Mouse (Mus musculus) left cerebral cortex, postnatal 4 days (tissue): Measurements from ENCODE around the gene Nxph2. TPM values are rescaled to one million over a fixed set of nuclear protein-coding genes. Genes with fewer than 3 reads are reported as not detected.
"Not testable (repeated sequence)": the region's sequence is repeated elsewhere in the genome, so short reads cannot be mapped to it uniquely, and the experiment has no call there.

Experiments used
- DNase-seq: peaks from one replicate; pipeline ENCODE4 v3.0.0-alpha.2; 2022
- intact Hi-C: fragments of 180-260 bp; cut with DNase I; formaldehyde crosslinking; loops from one replicate; pipeline ENCODE4 v1.15.1; 2025
- total RNA-seq, 2 experiments: library from RNA; stranded (reverse); gene quantifications; 2 replicates each; pipeline ENCODE4 v1.2.3; 2021

Nxph2 gene
- total RNA-seq: 1 to 10 TPM; 7.0 to 7.6 TPM

- peak; percentile 59 for DNase-seq
- intact Hi-C loops: no loop called here
Measured at GRCm38 (mm10) chr2:23320746-23321585, at the start of gene Nxph2. Nxph2 (plus strand) TSS chr2:23321246.

GRCm38 (mm10) chr2:23290991-23291390 is 30.1 kb upstream of the Nxph2 start:
- intact Hi-C loops: not testable (repeated sequence)
- peak; percentile 3 for DNase-seq

- no peak for DNase-seq
- intact Hi-C loops: loop anchor here (10.0 kb wide), 2 partner anchors 870 to 1250 kb away; partner anchors contain the start of gene Il1f9
Measured at GRCm38 (mm10) chr2:23314869-23315268, 6.2 kb upstream of the Nxph2 start.

Other genes with a start within 250 kb of the Nxph2 start
- 1 to 10 TPM; 2.0 to 3.4 TPM for gene Mastl, start 165.2 kb upstream of the Nxph2 start, total RNA-seq
- 10 to 100 TPM; 91.0 to 99.2 TPM for gene Yme1l1, start 164.9 kb upstream of the Nxph2 start, total RNA-seq
- gene 4931423N10Rik, start 113.8 kb upstream of the Nxph2 start, total RNA-seq: under 1 TPM; 0.26 to 0.32 TPM